Mouse (Mus musculus) central nervous system, embryonic 14 days (tissue): ENCODE data around the gene Zscan4e. TPM values are rescaled to one million over a fixed set of nuclear protein-coding genes. Genes with fewer than 3 reads are reported as not detected.

ENCODE experiments used
- polyA plus RNA-seq: library from polyadenylated mRNA; depleted of rRNA; stranded (reverse); fragments of >200 nt; gene quantifications from 2 replicates; pipeline ENCODE4 v1.2.3, GENCODE M21; 2012; rRNA removed

Gene Zscan4e
- not detected in 2 replicates for polyA plus RNA-seq

DNA sequence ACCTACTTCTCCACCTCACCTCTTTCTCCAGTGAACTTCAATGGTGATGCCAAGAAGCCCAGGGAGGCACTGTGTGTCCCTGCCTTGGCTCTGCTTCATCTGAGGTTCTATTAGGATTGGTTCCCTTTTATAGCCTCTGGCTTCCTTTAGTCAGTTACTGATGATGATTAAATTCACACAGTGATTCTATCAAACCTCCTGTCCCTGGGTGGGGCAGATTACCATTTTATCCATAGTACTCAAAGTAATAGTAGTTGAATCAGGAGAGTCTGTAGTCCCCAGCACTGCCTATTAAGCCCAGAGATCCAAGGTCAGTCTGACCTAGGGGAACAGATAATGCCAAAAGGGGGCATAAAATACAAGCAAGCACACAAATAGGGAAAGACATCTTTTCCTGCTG, at the start of gene Zscan4e:
Zscan4e (minus strand) TSS at position 101 of the 400 bp plus-strand sequence.

Other genes with a start within 250 kb of the Zscan4e start
- not detected in 2 replicates for gene Zscan4-ps1, start 241.0 kb downstream of the Zscan4e start, polyA plus RNA-seq
- gene Zscan4d, start 144.5 kb downstream of the Zscan4e start, polyA plus RNA-seq = not detected in 2 replicates
- not detected in 2 replicates for gene Zscan4f, start 87.2 kb upstream of the Zscan4e start, polyA plus RNA-seq
- gene Zscan4-ps2, start 203.6 kb upstream of the Zscan4e start, polyA plus RNA-seq = not detected in 2 replicates